Mouse (Mus musculus): ENCODE results near the gene AI467606.

GRCm38 (mm10) chr7:127133125-127133524 lies 42.0 kb downstream of the AI467606 start:
- TF ChIP-seq POLR2A (IDR thresholded peaks at IDR 0.05; ENCODE audit: borderline replicate concordance, low read depth, low read length) (no peak), CTCF (IDR thresholded peaks at IDR 0.05; ENCODE audit: low read depth, low read length) (no peak)
